In the genomic region with DNA sequence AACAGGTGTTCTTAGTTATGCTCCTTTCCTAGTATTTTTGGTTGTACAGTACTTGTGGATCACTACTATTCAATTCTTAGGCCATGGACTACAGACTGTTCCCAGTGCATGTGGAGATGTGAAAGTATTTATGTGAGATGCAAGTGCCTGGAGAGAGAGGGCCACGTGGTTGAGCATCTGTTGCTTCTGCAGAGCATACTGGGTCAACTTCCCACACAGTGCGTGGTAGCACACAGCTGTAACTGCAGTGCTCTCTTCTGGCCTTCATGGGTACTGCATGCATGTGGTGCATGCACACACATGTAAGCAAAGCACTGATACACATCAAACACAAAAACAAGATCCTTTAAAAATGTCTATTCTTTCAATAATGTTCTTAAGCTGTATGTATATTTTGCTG, we compare ENCODE assay signal across 7 mouse cellular contexts. TPM values are rescaled to one million over a fixed set of nuclear protein-coding genes. Genes with fewer than 3 reads are reported as not detected.
DNase-seq lines count a peak whose midpoint lies in the region; ATAC-seq and TF ChIP-seq lines count a peak whose summit lies in the region.

No protein-coding gene starts in this region.

- no peaks in the 10 kb centered on the region for H3K4me1 ChIP-seq in kidney, embryonic 16.5 days (ENCODE audit: insufficient read depth, low read length)
- H3K4me1 ChIP-seq in lung, embryonic 14.5 days (ENCODE audit: insufficient read depth), result no peaks in the 10 kb centered on the region

- peaks cover 51% of the 10 kb centered on the region for H3K36me3 ChIP-seq in kidney, embryonic 16.5 days (ENCODE audit: insufficient read depth, low read length)
- peaks cover 60% of the 10 kb centered on the region for H3K36me3 ChIP-seq in lung, embryonic 14.5 days (ENCODE audit: insufficient read depth)

- 80% methylated on average over 2 of the region's 2 CpGs for WGBS in kidney, embryonic 16.5 days
- WGBS in lung, embryonic 14.5 days, result 71% methylated on average over 2 of the region's 2 CpGs

- no peak overlapping the region for H3K27ac ChIP-seq in kidney, embryonic 16.5 days (ENCODE audit: low read length)
- no peak overlapping the region for H3K27ac ChIP-seq in lung, embryonic 14.5 days (ENCODE audit: low read depth)

- no peak for ATAC-seq in kidney, embryonic 16.5 days (ENCODE audit: low FRiP score, low TSS enrichment)
- no peak for ATAC-seq in lung, embryonic 14.5 days (ENCODE audit: insufficient read depth)

- no peak overlapping the region for H3K4me2 ChIP-seq in kidney, embryonic 16.5 days (replicated peaks; ENCODE audit: low read depth, low read length)
- H3K4me2 ChIP-seq in lung, embryonic 14.5 days, result no peak overlapping the region

- DNase-seq in kidney, adult 11 months, result peak; percentile 27
- DNase-seq in ES-CJ7 (ENCODE audit: low read depth, low spot score), result peak; percentile 78
- DNase-seq in brain, adult 2 months (ENCODE audit: low read depth, low spot score), result peak; percentile 67
- peak; percentile 63 for DNase-seq in induced T-regulatory cell, adult 2 months (ENCODE audit: low read depth)
- DNase-seq in lung, embryonic 14.5 days, result peak; percentile 47
- peak; percentile 43 for DNase-seq in thymus, postnatal 25 days

- no peaks in the 10 kb centered on the region for H3K9me3 ChIP-seq in kidney, embryonic 16.5 days (ENCODE audit: low read length)
- H3K9me3 ChIP-seq in lung, embryonic 14.5 days (ENCODE audit: low read depth, low read length), result no peaks in the 10 kb centered on the region

- no peak overlapping the region for H3K4me3 ChIP-seq in kidney, embryonic 16.5 days (ENCODE audit: low read length)
- no peak overlapping the region for H3K4me3 ChIP-seq in lung, embryonic 14.5 days (ENCODE audit: low read depth, low read length)

- peak; percentile 62 for TF ChIP-seq CTCF in lung, embryonic 14.5 days (IDR thresholded peaks at IDR 0.05; ENCODE audit: low read depth)

- H3K27me3 ChIP-seq in kidney, embryonic 16.5 days (ENCODE audit: insufficient read depth, low read length), result no peaks in the 10 kb centered on the region
- no peaks in the 10 kb centered on the region for H3K27me3 ChIP-seq in lung, embryonic 14.5 days (ENCODE audit: insufficient read depth, low read length)

- no peak overlapping the region for H3K9ac ChIP-seq in kidney, embryonic 16.5 days (replicated peaks; ENCODE audit: low read length)
- no peak overlapping the region for H3K9ac ChIP-seq in lung, embryonic 14.5 days

RNA-seq across cellular contexts. Expression of a gene that starts 32.6 kb away (rescaled TPM):
- polyA plus RNA-seq in kidney, embryonic 16.5 days (2015; fragmentation: Nextera tagmentation; extraction: Ambion mirVana), result 22.0 and 23.5 TPM in 2 replicates
- 33.5 and 33.7 TPM in 2 replicates for polyA plus RNA-seq in lung, embryonic 14.5 days (2014; fragmentation: Nextera tagmentation; extraction: Ambion mirVana)

Comparison
In these comparisons a context has a peak if more than half of its experiments do, and no peak if none do; other contexts are left out.
1. DNase-seq: peak in every context shown above with its lines; median percentile 78 in ES-CJ7; 67 in brain, adult 2 months; 63 in induced T-regulatory cell, adult 2 months; 47 in lung, embryonic 14.5 days; 43 in thymus, postnatal 25 days; 27 in kidney, adult 11 months.